Mouse (Mus musculus) limb, embryonic 12.5 days (tissue): ENCODE data around the gene Rbmy. TPM values are rescaled to one million over a fixed set of nuclear protein-coding genes. Genes with fewer than 3 reads are reported as not detected.
"Not testable (repeated sequence)": the region's sequence is repeated elsewhere in the genome, so short reads cannot be mapped to it uniquely, and the experiment has no call there.

ENCODE experiments used
- ATAC-seq: fragments of 200-750 bp; cut with Nextera tagmentation; 2 replicates; pipeline ENCODE4 v1.8.0; 2017; ENCODE audit warnings: low read depth, moderate TSS enrichment; ENCODE audit not compliant: insufficient number of reproducible peaks, insufficient read depth, low FRiP score, low TSS enrichment
- H3K27ac ChIP-seq: fragments of 300-500 bp; sonication (generic); 2 replicates; pipeline ENCODE4 v1.5.1; 2016; ENCODE audit warnings: mild to moderate bottlenecking, moderate library complexity
- H3K27me3 ChIP-seq: fragments of 300-500 bp; sonication (generic); 2 replicates; pipeline ENCODE4 v1.6.1; 2016; ENCODE audit warnings: mild to moderate bottlenecking, moderate library complexity
- H3K36me3 ChIP-seq: fragments of 300-500 bp; sonication (generic); 2 replicates; pipeline ENCODE4 v1.6.1; 2016; ENCODE audit warnings: mild to moderate bottlenecking, moderate library complexity
- H3K4me1 ChIP-seq: fragments of 300-500 bp; sonication (generic); replicated peaks from 2 replicates; pipeline ENCODE4 v1.6.1; 2016
- H3K4me2 ChIP-seq: fragments of 300-500 bp; sonication (generic); 2 replicates; pipeline ENCODE4 v1.6.1; 2016; ENCODE audit warnings: mild to moderate bottlenecking, moderate library complexity
- H3K4me3 ChIP-seq: fragments of 300-500 bp; sonication (generic); replicated peaks from 2 replicates; pipeline ENCODE4 v1.5.1; 2016; ENCODE audit warnings: mild to moderate bottlenecking
- H3K9ac ChIP-seq: fragments of 300-500 bp; sonication (generic); replicated peaks from 2 replicates; pipeline ENCODE4 v1.6.1; 2016; ENCODE audit warnings: mild to moderate bottlenecking, moderate library complexity
- H3K9me3 ChIP-seq: fragments of 300-500 bp; sonication (generic); 2 replicates; pipeline ENCODE4 v1.6.1; 2016; ENCODE audit warnings: mild to moderate bottlenecking, moderate library complexity
- WGBS: fragments of 180-500 bp; shearing (Covaris S2); methylation state at CpG from one replicate; pipeline ENCODE4 v1.1.7; 2016; 5-methylcytosine and 5-hydroxymethylcytosine counted together
- polyA plus RNA-seq: library from polyadenylated mRNA; unstranded; fragments of >200 nt; fragmentation: Nextera tagmentation; extraction: Ambion mirVana; gene quantifications from 2 replicates; pipeline ENCODE4 v1.2.1, GENCODE M21; 2016

Rbmy gene
- polyA plus RNA-seq, result not detected in 2 replicates

- not testable (repeated sequence) for ATAC-seq, H3K4me3 ChIP-seq, H3K36me3 ChIP-seq, H3K9me3 ChIP-seq, H3K27me3 ChIP-seq, H3K27ac ChIP-seq, H3K4me1 ChIP-seq, H3K4me2 ChIP-seq, H3K9ac ChIP-seq
- no CpG with 5 or more reads among the region's 9 CpGs for WGBS
Observed at GRCm38 (mm10) chrY:2830380-2830779, at the start of gene Rbmy, which contains the start of gene Gm10256. Gene Rbmy (plus strand): TSS chrY:2830680. Gene Gm10256 (plus strand): TSS chrY:2830699.

- ATAC-seq, result not testable (repeated sequence)
Observed at GRCm38 (mm10) chrY:2796105-2796504, 34.4 kb upstream of the Rbmy start, which contains the start of gene Gm4064. Gene Gm4064 (minus strand): TSS chrY:2796205.

More at GRCm38 (mm10) chrY:2796105-2796504, 34.4 kb upstream of the Rbmy start, which contains the start of gene Gm4064:
- not testable (repeated sequence) for H3K9me3 ChIP-seq, H3K9ac ChIP-seq, H3K27ac ChIP-seq, H3K36me3 ChIP-seq, H3K4me3 ChIP-seq, H3K4me1 ChIP-seq, H3K4me2 ChIP-seq, H3K27me3 ChIP-seq
- no CpG with 5 or more reads among the region's 8 CpGs for WGBS

Other genes with a start within 250 kb of the Rbmy start
- gene H2al2c, start 231.6 kb upstream of the Rbmy start, polyA plus RNA-seq, result not detected in 2 replicates
- not detected in 2 replicates for gene Sry, start 167.0 kb upstream of the Rbmy start, polyA plus RNA-seq
- gene H2al2b, start 110.0 kb upstream of the Rbmy start, polyA plus RNA-seq, result not detected in 2 replicates
- gene Gm4064, start 34.5 kb upstream of the Rbmy start, polyA plus RNA-seq, result not detected in 2 replicates
- gene Gm10256, start within 50 bp of the Rbmy start, polyA plus RNA-seq, result not detected in 2 replicates
- not detected in 2 replicates for gene Gm10352, start 70.3 kb downstream of the Rbmy start, polyA plus RNA-seq
- gene Gm29289, start 101.9 kb downstream of the Rbmy start, polyA plus RNA-seq, result not detected in 2 replicates